Mouse (Mus musculus): ENCODE results near the gene Macf1. TPM values are rescaled to one million over a fixed set of nuclear protein-coding genes. Genes with fewer than 3 reads are reported as not detected.

The Macf1 gene
- total RNA-seq, 2 experiments from 2014 or later, result 48.4 to 66.4 TPM

GRCm38 (mm10) chr4:123577469-123578088 lies 106.6 kb downstream of the Macf1 start:
- intact Hi-C loops (cut with DNase I), result no loop called here
- no peak for DNase-seq
- Histone ChIP-seq H3K4me3 (no peak overlapping the region), H3K27ac (no peak overlapping the region)
- no peak for TF ChIP-seq CTCF (IDR thresholded peaks at IDR 0.05)

- DNase-seq, result peak; percentile 42
- peak overlapping the region; percentile 93 for H3K27ac ChIP-seq
- peak overlapping the region; percentile 67 for H3K4me3 ChIP-seq
- no peak for TF ChIP-seq CTCF (IDR thresholded peaks at IDR 0.05)
- intact Hi-C loops (cut with DNase I), result no loop called here
Measured at GRCm38 (mm10) chr4:123572434-123573336, 111.5 kb downstream of the Macf1 start.

- TF ChIP-seq CTCF (IDR thresholded peaks at IDR 0.05), result no peak
- Histone ChIP-seq H3K4me3 (peak overlapping the region; percentile 49), H3K27ac (peak overlapping the region; percentile 85)
- intact Hi-C loops (cut with DNase I), result no loop called here
- DNase-seq, result peak; percentile 53
Measured at GRCm38 (mm10) chr4:123571869-123572268, 112.3 kb downstream of the Macf1 start.

- TF ChIP-seq CTCF (IDR thresholded peaks at IDR 0.05), result no peak
- DNase-seq, result peak; percentile 29
- Histone ChIP-seq H3K27ac (peak overlapping the region; percentile 71), H3K4me3 (no peak overlapping the region)
- intact Hi-C loops (cut with DNase I), result no loop called here
Measured at GRCm38 (mm10) chr4:123565291-123565861, 118.8 kb downstream of the Macf1 start.

- intact Hi-C loops (cut with DNase I), result no loop called here
- peak; percentile 23 for DNase-seq
- no peak for TF ChIP-seq CTCF (IDR thresholded peaks at IDR 0.05)
- Histone ChIP-seq H3K27ac (peak overlapping the region; percentile 71), H3K4me3 (peak overlapping the region; percentile 22)
Measured at GRCm38 (mm10) chr4:123564051-123564791, 119.9 kb downstream of the Macf1 start.

- no peak overlapping the region for H3K4me3 ChIP-seq
- DNase-seq, result no peak
- H3K27ac ChIP-seq, result peak overlapping the region; percentile 5; the same call in 1 of the 2 replicates
- no peak for TF ChIP-seq CTCF (IDR thresholded peaks at IDR 0.05)
- intact Hi-C loops (cut with DNase I), result no loop called here
Measured at GRCm38 (mm10) chr4:123562177-123562815, 121.9 kb downstream of the Macf1 start.

GRCm38 (mm10) chr4:123560896-123561295 lies 123.3 kb downstream of the Macf1 start:
- Histone ChIP-seq H3K4me3 (no peak overlapping the region), H3K27ac (no peak overlapping the region)
- intact Hi-C loops (cut with DNase I), result no loop called here
- TF ChIP-seq CTCF (IDR thresholded peaks at IDR 0.05), result no peak
- no peak for DNase-seq

GRCm38 (mm10) chr4:123558496-123558895 lies 125.7 kb downstream of the Macf1 start:
- Histone ChIP-seq H3K4me3 (no peak overlapping the region), H3K27ac (no peak overlapping the region)
- no peak for DNase-seq
- no peak for TF ChIP-seq CTCF (IDR thresholded peaks at IDR 0.05)
- intact Hi-C loops (cut with DNase I), result no loop called here

GRCm38 (mm10) chr4:123555251-123555650 lies 128.9 kb downstream of the Macf1 start:
- Histone ChIP-seq H3K27ac (no peak overlapping the region), H3K4me3 (no peak overlapping the region)
- DNase-seq, result no peak
- TF ChIP-seq CTCF (IDR thresholded peaks at IDR 0.05), result no peak
- intact Hi-C loops (cut with DNase I), result no loop called here

- no peak for TF ChIP-seq CTCF (IDR thresholded peaks at IDR 0.05)
- Histone ChIP-seq H3K27ac (no peak overlapping the region), H3K4me3 (no peak overlapping the region)
- intact Hi-C loops (cut with DNase I), result no loop called here
- no peak for DNase-seq
Measured at GRCm38 (mm10) chr4:123552689-123553088, 131.5 kb downstream of the Macf1 start.

- Histone ChIP-seq H3K27ac (peak overlapping the region; percentile 24; the same call in 1 of the 2 replicates), H3K4me3 (no peak overlapping the region)
- TF ChIP-seq CTCF (IDR thresholded peaks at IDR 0.05), result no peak
- intact Hi-C loops (cut with DNase I), result no loop called here
- DNase-seq, result peak; percentile 40
Measured at GRCm38 (mm10) chr4:123548317-123548716, 135.8 kb downstream of the Macf1 start.

GRCm38 (mm10) chr4:123543691-123544090 lies 140.5 kb downstream of the Macf1 start:
- intact Hi-C loops (cut with DNase I), result no loop called here
- H3K27ac ChIP-seq, result no peak overlapping the region
- H3K4me3 ChIP-seq, result no peak overlapping the region
- DNase-seq, result no peak
- no peak for TF ChIP-seq CTCF (IDR thresholded peaks at IDR 0.05)

Measured in gastrocnemius, adult 2 months (tissue).